Mouse (Mus musculus) C2C12 (cell line): ENCODE measurements at regions not wholly inside any gene's neighbourhood (a gene's known extent, or its start where the extent isn't known, plus 50 kb on each side); places are given as distances from the start of the nearest gene placed in this dataset.

Experiments
- CTCF ChIP-seq: IDR thresholded peaks from one replicate; pipeline ENCODE4 v1.5.1; 2011; ENCODE audit not compliant: control insufficient read depth, insufficient read depth, insufficient read length
- FOSL1 ChIP-seq: IDR thresholded peaks from one replicate; pipeline ENCODE4 v1.8.0; 2011; ENCODE audit warnings: mild to moderate bottlenecking, low read length; ENCODE audit not compliant: poor library complexity, insufficient read depth, severe bottlenecking
- MAX ChIP-seq: IDR thresholded peaks from one replicate; pipeline ENCODE4 v1.6.1; 2011; ENCODE audit warnings: mild to moderate bottlenecking, control low read depth
- MYOD1 ChIP-seq: IDR thresholded peaks from one replicate; pipeline ENCODE4 v1.6.1; 2011; ENCODE audit warnings: low read depth; ENCODE audit not compliant: control insufficient read depth, insufficient read length

DNA sequence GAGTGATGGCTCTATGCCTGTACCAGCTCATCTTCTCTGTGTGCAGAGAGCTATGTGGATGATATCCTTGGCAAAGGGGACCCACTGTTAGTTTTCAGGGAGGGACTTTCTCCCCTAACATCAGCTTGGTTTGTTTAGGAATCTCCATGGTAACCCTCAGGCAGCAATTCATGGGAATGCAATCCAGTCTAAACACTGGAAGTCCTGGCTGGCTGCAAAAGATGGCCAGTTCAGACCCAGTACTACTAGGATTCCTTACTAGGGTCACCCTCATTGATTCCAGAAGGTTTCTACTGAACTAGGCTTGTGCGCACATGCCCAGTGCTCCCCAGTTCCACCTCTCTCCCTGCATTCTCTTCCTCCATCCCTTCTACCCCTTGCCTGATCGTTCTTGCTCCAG lies 642.8 kb downstream of the Slc22a22 start:
- TF ChIP-seq CTCF (no peak), MAX (no peak), FOSL1 (no peak), MYOD1 (no peak)
